Mouse (Mus musculus) telencephalon, adult 2 months (tissue): ENCODE data around the gene Trim58.

Source experiments
- DNase-seq: peaks from one replicate; pipeline ENCODE4 v3.0.0-alpha.2; 2011; ENCODE audit warnings: low read depth, low spot score

The Trim58 gene

GRCm38 (mm10) chr11:58640272-58640867 lies at the start of gene Trim58:
Gene Trim58, plus strand, starts transcription at chr11:58640465.
- DNase-seq: no peak

DNA sequence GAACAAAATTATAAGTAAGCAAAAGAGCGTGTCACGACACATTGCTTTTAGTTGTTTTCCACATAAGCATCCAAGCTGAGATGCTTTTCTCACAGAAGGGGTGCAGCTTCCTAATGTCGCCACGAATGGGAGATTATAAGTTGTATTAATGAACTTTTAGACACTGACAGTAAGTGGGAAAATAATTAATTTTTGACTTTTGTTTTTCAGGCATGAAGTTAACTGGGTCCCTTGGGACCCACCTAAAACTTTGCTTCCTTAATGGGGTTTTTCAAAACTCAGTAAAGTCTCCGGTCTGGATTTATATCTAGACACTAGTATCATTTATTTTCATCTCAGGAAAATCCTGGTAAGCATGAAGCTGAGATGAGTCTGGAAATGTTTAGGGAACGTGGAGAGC lies 45.5 kb upstream of the Trim58 start, which contains the start of gene Olfr324:
Gene Olfr324 (plus strand): TSS at position 301 of the 400 bp plus-strand sequence.
- no peak for DNase-seq

GRCm38 (mm10) chr11:58597837-58598236 lies 42.4 kb upstream of the Trim58 start:
- no peak for DNase-seq

DNA sequence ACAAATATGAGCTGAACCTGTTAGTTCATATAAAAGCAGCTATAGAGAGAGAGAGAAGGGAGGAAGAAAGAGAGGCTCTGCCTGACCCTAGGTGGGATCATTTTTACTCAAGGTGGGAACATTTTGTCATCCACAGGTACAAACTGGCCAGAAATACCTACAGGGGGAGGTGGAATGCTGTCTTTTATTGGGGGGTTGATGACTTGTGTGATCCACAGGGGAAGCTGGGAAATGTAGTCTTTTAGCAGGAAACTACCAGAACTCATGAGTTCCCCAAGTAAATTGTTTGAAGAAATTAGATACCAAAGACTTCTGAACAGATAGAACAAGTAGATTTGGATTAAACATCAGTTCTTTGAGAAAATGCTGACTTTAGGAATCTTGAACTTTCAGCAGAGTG lies 38.2 kb upstream of the Trim58 start:
- DNase-seq: no peak

- no peak for DNase-seq
Measured at GRCm38 (mm10) chr11:58602800-58603560, 37.3 kb upstream of the Trim58 start.

DNA sequence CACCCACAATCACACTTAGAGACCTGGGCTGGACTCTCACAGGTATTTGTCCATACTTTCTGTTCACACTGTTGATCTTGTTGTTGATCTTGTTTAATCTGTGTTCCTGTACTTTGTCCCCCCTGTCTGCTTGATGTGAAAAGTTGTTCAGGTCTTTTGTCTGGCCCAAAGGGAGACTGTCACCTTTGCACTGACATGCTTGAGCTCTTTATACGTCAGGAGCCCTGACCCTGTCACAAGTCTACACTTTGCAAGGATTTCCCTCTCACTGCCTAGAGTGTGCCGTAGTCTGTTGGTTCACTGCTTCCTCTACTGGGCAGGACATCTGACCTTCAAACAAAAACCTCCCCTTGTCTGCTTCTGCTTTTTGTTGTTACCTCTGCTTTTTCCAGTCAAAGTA lies 35.6 kb upstream of the Trim58 start:
- DNase-seq: no peak

GRCm38 (mm10) chr11:58605228-58605627 lies 35.0 kb upstream of the Trim58 start:
- no peak for DNase-seq

- DNase-seq: no peak
Measured at GRCm38 (mm10) chr11:58606177-58606919, 33.9 kb upstream of the Trim58 start.

DNA sequence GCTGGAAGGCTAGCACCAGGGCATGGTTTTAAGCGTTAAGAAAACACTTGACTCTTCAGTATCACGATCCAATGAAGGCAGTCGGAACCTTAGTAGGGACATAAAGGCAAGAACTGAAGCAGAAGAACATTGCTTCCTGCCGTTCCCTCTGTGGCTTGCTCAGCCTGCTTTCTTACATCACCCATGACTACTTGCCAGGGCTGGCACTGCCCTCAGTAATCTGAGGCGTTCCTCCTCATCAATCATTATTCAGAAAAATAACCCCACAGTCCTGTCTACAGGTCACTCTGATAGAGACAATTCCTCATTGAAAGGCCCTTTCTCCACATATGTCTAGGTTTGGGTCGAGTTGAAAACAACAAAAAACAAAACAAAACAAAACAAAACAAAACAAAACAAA lies 33.2 kb upstream of the Trim58 start:
- DNase-seq: no peak

DNA sequence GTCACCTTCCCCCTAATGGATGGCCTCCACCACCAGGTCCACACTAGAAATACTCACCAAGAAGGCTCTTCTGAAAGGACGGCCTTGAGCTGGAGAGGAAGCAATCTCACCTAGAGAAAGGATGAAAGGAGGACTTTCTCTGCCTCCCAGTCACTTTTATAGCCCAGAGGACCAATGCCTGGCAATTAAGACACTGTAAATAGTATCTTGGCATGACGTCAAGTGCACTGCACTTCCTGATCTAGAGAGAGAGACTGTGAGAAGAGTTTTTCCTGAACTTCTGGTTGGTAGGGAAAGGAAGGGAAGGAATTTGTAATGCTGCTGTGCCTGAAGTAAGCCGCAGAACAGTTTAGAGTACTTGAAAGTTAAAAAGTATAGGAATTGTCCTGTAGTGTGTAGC lies 26.9 kb upstream of the Trim58 start:
- DNase-seq: no peak

DNA sequence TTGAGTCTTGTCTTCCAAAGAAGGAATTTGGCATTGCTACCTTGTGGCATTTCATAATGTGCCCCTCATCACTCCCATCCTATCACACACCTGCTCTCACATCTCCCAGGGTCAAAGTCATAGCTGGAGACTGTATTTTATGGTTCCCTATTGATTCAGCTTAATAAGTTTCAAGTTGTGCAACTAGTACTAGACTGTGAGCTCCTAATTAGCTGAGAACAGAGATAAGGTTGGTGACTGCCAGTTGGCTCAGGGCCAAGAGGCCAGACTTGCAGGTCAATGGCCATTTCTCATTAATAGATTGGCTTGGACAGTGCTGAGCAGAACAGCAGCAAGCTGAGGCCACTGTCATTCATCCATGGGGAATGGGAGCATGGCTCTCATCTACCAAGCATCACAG lies 25.7 kb upstream of the Trim58 start:
- no peak for DNase-seq

GRCm38 (mm10) chr11:58615975-58616374 lies 24.3 kb upstream of the Trim58 start, which contains the start of gene 2210407C18Rik:
Gene 2210407C18Rik, minus strand, starts transcription at chr11:58616075.
- DNase-seq: no peak

DNA sequence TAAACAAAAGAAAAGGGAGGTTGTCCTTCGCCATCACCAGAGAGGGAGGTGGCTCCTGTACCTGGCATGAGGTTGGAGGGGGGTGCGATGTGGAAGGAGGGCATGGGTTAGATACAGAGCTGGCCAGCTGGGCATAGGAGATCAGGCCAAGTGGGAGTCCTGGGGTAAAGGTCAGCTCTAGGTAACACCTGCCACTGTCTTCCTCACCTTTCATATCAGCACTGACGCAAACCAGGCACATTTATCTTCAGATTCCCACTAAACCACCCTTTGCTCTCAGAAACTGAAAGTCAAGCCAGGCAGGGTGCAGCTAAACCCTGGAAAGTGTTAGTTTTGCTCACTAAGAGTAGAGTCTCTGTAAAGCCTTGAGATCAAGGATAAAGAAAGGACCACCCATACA lies 21.9 kb upstream of the Trim58 start:
- no peak for DNase-seq

DNA sequence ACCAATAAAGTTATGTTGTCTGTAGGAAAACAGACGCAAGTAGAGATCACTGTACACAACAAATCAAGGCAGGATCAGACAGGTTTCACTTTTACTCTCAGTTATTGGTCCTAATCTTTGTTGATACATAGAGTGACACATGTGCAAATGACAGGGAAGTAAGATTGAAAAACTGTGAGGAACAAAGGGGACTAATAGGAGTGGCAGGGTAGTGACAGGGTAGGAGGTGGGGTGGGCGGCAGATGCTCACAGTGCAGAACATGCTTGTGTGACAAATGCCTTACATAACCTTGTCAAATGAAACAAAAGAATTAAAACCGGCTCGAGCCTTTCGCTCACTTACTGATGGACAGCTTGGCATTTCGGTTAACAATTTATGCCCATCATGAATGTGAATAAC lies 21.5 kb upstream of the Trim58 start:
- DNase-seq: peak; percentile 10

DNA sequence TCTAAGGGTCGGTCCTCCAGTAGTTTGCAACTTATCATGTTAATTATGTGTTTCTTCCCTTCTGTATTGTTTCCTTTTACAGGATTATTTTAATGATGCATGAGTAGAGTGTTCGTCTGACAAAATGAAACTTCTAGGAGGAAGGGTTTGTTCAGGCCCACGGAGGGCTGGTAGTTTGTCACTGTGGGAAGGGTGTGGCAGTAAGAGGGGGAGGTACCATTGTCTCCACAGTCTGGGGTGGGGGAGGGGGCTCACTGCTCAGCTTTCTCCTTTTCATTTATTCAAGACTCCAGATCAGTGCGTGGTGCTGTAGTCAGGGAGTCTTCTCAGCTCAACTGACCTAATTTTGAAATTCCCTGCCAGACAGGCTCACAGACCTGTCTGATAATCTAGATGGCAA lies 14.1 kb upstream of the Trim58 start:
- no peak for DNase-seq

DNA sequence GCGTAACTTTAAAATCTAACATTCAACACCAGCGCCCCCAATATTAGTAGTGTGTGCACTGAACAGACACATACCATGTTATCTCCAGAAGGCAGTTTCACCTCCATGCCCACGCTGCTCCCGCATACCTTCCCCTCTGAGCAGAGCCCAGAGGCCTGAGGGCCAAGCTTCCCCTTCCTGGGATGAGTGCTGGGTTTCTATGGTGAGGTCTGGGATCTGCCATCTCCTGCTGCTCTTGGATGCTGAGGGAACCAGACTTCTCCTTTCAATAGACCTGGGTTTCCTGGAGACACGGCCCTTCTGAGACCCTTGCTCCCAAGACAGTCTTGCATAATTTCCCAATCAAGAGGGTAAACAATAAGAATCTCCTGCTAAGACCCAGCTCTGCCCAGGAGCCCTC lies 9.9 kb upstream of the Trim58 start, which contains the start of gene Olfr323:
Gene Olfr323 (minus strand): TSS at position 101 of the 400 bp plus-strand sequence.
- DNase-seq: no peak

- DNase-seq: no peak
Measured at GRCm38 (mm10) chr11:58634878-58635277, 5.4 kb upstream of the Trim58 start.

- no peak for DNase-seq
Measured at GRCm38 (mm10) chr11:58636376-58636977, 3.8 kb upstream of the Trim58 start.

- DNase-seq: no peak
Measured at GRCm38 (mm10) chr11:58638176-58638701, 2.0 kb upstream of the Trim58 start.

- no peak for DNase-seq
Measured at GRCm38 (mm10) chr11:58641057-58641456, 792 bp downstream of the Trim58 start.

DNA sequence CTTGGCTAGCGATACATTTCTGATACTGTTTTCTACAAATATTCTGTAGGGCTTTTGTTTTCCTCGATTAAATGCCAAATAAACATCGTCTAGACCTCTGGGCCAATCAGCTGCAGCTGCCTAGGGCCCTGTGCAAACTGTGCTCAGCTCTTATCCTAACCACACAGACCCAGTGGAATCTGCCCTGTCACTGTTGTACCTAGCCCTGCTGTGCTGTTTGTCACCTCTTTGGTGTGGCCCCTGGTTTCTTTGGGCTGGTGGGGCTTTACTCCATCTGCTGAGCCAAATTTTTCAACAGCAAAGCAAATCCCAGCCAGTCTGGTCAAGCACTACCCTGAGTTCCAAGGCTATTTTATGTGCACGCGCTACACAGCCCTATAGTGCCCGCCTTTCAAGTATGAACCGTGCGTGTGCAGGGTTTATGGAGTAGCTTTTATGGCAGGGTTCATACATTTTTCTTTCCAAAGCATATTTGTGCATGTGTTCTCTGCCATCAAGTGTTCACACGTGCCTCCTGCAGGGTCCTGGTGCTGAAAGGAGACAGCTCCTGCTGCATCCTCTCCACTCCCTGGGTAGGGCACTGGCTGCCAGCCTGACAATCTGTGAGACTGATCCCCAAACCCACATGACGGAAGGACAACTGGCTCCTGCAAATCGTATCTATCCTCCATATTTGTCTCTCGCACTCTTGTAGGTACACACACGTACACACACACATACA lies 1.5 kb downstream of the Trim58 start:
- DNase-seq: no peak
